Mouse (Mus musculus): Measurements from ENCODE around the gene Tmem59l. TPM values are rescaled to one million over a fixed set of nuclear protein-coding genes. Genes with fewer than 3 reads are reported as not detected.

The Tmem59l gene
- polyA plus RNA-seq, 1 experiment from 2014 or later = not detected

DNA sequence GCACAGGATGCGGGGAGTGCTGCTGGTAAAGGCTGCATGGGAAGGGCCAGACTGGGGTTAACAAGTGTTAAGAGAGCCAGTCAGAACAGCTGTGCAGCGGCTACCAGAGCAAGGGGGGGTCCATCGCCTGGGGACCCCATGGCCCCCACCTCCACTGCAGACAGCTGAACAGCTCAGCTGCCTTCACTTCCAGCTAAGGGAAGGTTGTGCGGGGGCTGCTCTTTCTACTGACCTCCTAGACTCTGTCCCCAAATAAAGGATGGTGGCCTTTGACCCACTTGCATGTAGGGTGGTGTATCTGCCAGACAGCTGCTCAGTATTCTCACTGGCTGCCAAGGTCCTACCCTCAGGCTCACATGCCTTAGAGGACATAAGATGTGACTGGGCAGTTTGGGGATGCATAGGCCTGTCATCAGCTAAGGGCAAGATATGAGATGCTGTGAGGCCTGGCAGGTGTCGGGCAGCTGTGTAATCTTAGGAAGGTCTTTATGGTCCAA lies 19.9 kb downstream of the Tmem59l start:
- Histone ChIP-seq H3K4me3 (replicated peaks) (no peak overlapping the region), H3K4me2 (no peak overlapping the region), H3K4me1 (replicated peaks) (peaks cover 44% of the 10 kb centered on the region), H3K9ac (no peak overlapping the region), H3K27me3 (no peaks in the 10 kb centered on the region), H3K27ac (replicated peaks) (no peak overlapping the region), H3K9me3 (replicated peaks) (no peaks in the 10 kb centered on the region), H3K36me3 (replicated peaks) (no peaks in the 10 kb centered on the region; the same call in 1 of the 2 replicates)
- ATAC-seq (ENCODE audit: insufficient read depth) = peak; percentile 45
- WGBS (ENCODE audit: insufficient replicate concordance) = 77% methylated on average over 5 of the region's 5 CpGs

DNA sequence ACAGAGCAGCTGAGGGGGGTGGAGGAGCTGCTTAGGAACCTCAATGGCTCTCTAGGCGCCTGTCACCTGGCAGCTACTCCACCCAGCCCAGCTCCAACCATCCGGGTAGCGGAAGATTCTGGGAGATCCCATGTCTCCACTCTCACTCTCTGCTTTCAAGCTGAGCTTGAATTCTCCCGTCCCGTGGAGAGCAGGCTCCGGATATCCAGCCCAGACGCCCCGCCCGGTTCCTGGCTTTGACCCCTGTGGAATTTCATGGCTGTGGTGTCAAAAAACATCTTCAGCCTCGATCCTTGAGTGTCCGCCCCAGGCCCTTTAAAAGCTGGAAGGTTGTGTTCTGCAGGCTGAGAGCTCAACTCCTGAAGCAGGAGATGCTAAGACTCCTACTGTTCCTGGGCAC lies 20.4 kb downstream of the Tmem59l start:
- no peak overlapping the region for H3K4me3 ChIP-seq (replicated peaks)
- WGBS (ENCODE audit: insufficient replicate concordance) = 79% methylated on average over 11 of the region's 11 CpGs
- H3K4me2 ChIP-seq = no peak overlapping the region
- H3K27me3 ChIP-seq = no peaks in the 10 kb centered on the region
- no peak overlapping the region for H3K9ac ChIP-seq
- H3K27ac ChIP-seq (replicated peaks) = no peak overlapping the region
- H3K36me3 ChIP-seq (replicated peaks) = no peaks in the 10 kb centered on the region; the same call in 1 of the 2 replicates
- H3K4me1 ChIP-seq (replicated peaks) = peaks cover 44% of the 10 kb centered on the region
- H3K9me3 ChIP-seq (replicated peaks) = no peaks in the 10 kb centered on the region
- no peak for ATAC-seq (ENCODE audit: insufficient read depth)

DNA sequence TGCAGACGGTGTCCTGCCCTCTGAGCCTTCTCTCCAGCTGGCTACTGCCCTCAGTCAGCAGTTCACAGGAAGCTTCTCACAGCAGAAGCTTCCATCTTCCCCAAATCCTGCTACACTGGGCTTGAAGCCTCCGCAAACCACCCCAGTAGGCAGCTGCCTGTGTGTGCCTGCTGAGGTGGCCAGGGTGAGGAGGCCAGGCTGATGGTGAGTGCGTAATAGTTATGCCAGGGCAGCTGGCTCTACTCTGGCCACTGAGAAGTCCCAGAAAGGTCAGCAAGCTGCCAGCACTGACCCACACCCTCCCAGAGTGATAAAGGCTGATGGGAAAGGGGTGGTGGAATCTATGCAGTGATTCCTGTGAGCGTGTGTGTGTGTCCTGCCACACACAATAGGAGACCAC lies 20.9 kb downstream of the Tmem59l start:
- Histone ChIP-seq H3K9me3 (replicated peaks) (no peaks in the 10 kb centered on the region), H3K27ac (replicated peaks) (no peak overlapping the region), H3K36me3 (replicated peaks) (no peaks in the 10 kb centered on the region; the same call in 1 of the 2 replicates), H3K4me1 (replicated peaks) (peaks cover 44% of the 10 kb centered on the region), H3K27me3 (no peaks in the 10 kb centered on the region), H3K4me3 (replicated peaks) (no peak overlapping the region), H3K9ac (no peak overlapping the region), H3K4me2 (no peak overlapping the region)
- WGBS (ENCODE audit: insufficient replicate concordance) = 79% methylated on average over 4 of the region's 4 CpGs
- ATAC-seq (ENCODE audit: insufficient read depth) = no peak

DNA sequence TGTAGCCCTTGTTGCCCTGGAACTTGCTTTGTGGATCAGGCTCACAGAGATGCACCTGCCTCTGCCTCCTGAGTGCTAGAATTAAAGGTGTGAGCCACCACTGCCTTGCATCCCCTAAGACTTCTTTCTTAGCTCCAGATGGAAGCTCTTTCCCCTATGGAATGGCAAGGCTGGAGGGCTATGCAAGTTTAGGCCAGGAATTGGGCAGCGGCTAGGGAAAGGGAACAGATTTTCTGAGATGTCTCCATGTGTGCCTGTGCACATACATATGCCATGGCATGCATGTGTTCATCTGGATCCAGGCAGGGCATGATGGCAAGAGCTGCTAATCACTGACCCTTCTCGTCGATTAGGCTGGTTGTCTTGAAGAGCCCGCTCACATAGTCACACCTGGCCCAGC lies 21.5 kb downstream of the Tmem59l start:
- no peak overlapping the region for H3K27ac ChIP-seq (replicated peaks)
- H3K4me2 ChIP-seq = no peak overlapping the region
- no peak overlapping the region for H3K4me3 ChIP-seq (replicated peaks)
- no peaks in the 10 kb centered on the region; the same call in 1 of the 2 replicates for H3K36me3 ChIP-seq (replicated peaks)
- 77% methylated on average over 4 of the region's 4 CpGs for WGBS (ENCODE audit: insufficient replicate concordance)
- ATAC-seq (ENCODE audit: insufficient read depth) = no peak
- H3K9me3 ChIP-seq (replicated peaks) = no peaks in the 10 kb centered on the region
- H3K27me3 ChIP-seq = no peaks in the 10 kb centered on the region
- no peak overlapping the region for H3K9ac ChIP-seq
- peaks cover 44% of the 10 kb centered on the region for H3K4me1 ChIP-seq (replicated peaks)

DNA sequence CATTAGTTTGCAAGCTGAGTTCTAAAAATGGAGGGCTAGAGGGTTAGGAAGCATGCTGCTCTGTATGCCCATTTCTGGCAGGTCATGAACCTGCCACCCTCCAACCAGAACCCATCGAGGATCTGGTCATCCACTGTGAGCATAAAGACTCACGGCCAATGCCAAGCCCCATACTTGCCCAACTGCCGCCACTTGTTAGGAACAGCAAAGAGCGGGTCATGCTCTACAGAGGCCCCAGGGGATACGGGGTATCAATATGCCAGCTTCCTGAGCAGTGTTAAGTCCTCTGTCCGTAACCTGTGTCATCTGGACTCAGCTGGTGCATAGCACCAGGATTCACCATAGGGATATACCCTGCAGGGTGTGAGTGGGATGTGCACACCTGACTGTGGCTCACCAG lies 23.0 kb downstream of the Tmem59l start:
- no peak overlapping the region for H3K27ac ChIP-seq (replicated peaks)
- 85% methylated on average over 6 of the region's 6 CpGs for WGBS (ENCODE audit: insufficient replicate concordance)
- no peak overlapping the region for H3K4me3 ChIP-seq (replicated peaks)
- H3K9me3 ChIP-seq (replicated peaks) = no peaks in the 10 kb centered on the region
- H3K4me1 ChIP-seq (replicated peaks) = peaks cover 30% of the 10 kb centered on the region
- ATAC-seq (ENCODE audit: insufficient read depth) = no peak
- H3K9ac ChIP-seq = no peak overlapping the region
- H3K27me3 ChIP-seq = no peaks in the 10 kb centered on the region
- H3K36me3 ChIP-seq (replicated peaks) = no peaks in the 10 kb centered on the region
- H3K4me2 ChIP-seq = no peak overlapping the region

GRCm38 (mm10) chr8:70463306-70463705 lies 23.9 kb downstream of the Tmem59l start:
- Histone ChIP-seq H3K27me3 (no peaks in the 10 kb centered on the region), H3K4me2 (no peak overlapping the region), H3K4me3 (replicated peaks) (no peak overlapping the region), H3K4me1 (replicated peaks) (peaks cover 22% of the 10 kb centered on the region), H3K9ac (no peak overlapping the region), H3K36me3 (replicated peaks) (no peaks in the 10 kb centered on the region), H3K9me3 (replicated peaks) (no peaks in the 10 kb centered on the region), H3K27ac (replicated peaks) (no peak overlapping the region)
- WGBS (ENCODE audit: insufficient replicate concordance) = 88% methylated on average over 4 of the region's 4 CpGs
- ATAC-seq (ENCODE audit: insufficient read depth) = no peak

GRCm38 (mm10) chr8:70462516-70462813 lies 24.7 kb downstream of the Tmem59l start:
- Histone ChIP-seq H3K27ac (replicated peaks) (no peak overlapping the region), H3K36me3 (replicated peaks) (no peaks in the 10 kb centered on the region), H3K9ac (no peak overlapping the region), H3K4me3 (replicated peaks) (no peak overlapping the region), H3K27me3 (no peaks in the 10 kb centered on the region), H3K4me1 (replicated peaks) (peaks cover 21% of the 10 kb centered on the region), H3K9me3 (replicated peaks) (no peaks in the 10 kb centered on the region), H3K4me2 (no peak overlapping the region)
- 86% methylated on average over 8 of the region's 8 CpGs for WGBS (ENCODE audit: insufficient replicate concordance)
- ATAC-seq (ENCODE audit: insufficient read depth) = no peak

DNA sequence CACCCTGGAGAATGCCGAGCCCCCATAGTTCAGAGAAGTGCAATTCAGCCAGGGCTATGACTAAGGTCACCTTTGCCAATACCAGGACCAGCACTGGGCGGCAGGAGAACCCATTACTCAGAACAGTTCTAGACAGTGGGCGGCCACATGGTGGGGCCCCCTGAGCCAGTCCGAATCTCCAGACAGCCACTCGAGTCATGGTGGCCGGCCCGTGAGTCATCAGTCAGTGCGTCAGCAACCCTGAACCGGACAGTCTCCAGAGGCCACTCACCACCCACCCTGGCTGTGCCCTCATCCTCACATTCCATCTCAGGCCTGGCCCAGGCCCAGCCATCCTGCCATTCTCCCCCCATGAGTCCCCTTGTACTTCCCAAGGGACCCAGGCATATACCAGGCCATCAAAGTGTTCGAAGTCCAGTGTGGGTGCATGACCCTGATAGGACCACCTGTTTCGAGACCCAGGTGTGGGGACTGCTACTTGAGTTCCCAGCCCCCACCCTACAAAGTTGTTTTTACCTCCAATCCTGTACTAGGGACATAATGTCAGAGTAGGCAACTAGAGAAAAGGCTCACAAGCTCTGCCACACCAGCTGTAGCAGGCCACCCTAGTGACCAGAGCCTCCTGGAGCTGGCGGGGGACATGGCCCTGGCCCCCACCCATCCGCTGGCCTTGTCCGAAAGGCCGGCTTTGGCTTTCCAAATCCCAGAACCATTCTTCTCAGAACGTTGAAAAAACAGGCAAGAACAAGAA lies 25.2 kb downstream of the Tmem59l start:
- H3K4me2 ChIP-seq = no peak overlapping the region
- no peaks in the 10 kb centered on the region for H3K9me3 ChIP-seq (replicated peaks)
- H3K4me3 ChIP-seq (replicated peaks) = no peak overlapping the region
- WGBS (ENCODE audit: insufficient replicate concordance) = 79% methylated on average over 16 of the region's 16 CpGs
- H3K27ac ChIP-seq (replicated peaks) = no peak overlapping the region
- H3K9ac ChIP-seq = no peak overlapping the region
- no peak for ATAC-seq (ENCODE audit: insufficient read depth)
- H3K4me1 ChIP-seq (replicated peaks) = peaks cover 17% of the 10 kb centered on the region
- H3K27me3 ChIP-seq = no peaks in the 10 kb centered on the region
- H3K36me3 ChIP-seq (replicated peaks) = no peaks in the 10 kb centered on the region

DNA sequence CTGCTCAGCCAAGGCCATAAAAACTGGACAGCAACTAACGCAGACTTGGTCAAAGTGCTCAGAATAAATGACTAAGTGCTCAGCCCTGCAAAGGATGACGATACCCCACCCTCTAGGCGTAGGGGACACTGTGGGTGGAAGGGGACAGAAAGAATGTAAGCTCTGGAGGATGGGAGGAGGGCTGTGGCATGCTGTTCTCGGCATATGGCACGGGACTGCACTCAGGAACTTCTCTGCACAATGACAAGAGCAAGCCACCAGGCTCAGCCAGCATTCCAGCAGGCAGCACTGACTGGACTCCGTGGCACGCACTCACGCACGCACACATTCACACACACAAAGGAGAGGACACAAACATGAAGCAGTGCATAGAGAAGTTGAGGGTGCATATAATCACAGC lies 26.6 kb downstream of the Tmem59l start:
- H3K4me1 ChIP-seq (replicated peaks) = peaks cover 8% of the 10 kb centered on the region; the same call in 1 of the 2 replicates
- ATAC-seq (ENCODE audit: insufficient read depth) = no peak
- no peak overlapping the region for H3K4me3 ChIP-seq (replicated peaks)
- no peak overlapping the region for H3K27ac ChIP-seq (replicated peaks)
- no peaks in the 10 kb centered on the region for H3K9me3 ChIP-seq (replicated peaks)
- no peaks in the 10 kb centered on the region for H3K36me3 ChIP-seq (replicated peaks)
- no peak overlapping the region for H3K9ac ChIP-seq
- H3K4me2 ChIP-seq = no peak overlapping the region
- H3K27me3 ChIP-seq = no peaks in the 10 kb centered on the region
- WGBS (ENCODE audit: insufficient replicate concordance) = 85% methylated on average over 9 of the region's 9 CpGs

DNA sequence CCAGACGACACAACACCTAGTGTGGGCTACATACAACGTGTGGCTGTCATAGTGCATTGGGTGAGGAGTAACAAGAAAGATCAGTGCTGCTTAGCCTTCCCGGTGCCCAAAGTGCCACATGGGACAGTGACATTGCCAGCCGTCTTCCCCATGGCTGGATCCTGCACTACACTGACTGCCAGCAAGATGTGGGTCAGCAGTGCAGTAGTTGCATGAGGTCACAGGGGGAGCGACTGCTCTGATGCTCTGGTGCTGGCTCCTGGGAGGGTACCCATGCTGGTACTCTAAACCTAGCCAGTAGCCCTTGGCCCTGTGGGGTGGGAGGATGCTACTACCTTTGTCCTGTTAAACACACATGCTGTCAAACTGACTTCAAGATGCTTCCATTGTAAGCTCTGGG lies 27.0 kb downstream of the Tmem59l start:
- H3K9ac ChIP-seq = no peak overlapping the region
- WGBS (ENCODE audit: insufficient replicate concordance) = 76% methylated on average over 5 of the region's 5 CpGs
- no peak overlapping the region for H3K4me3 ChIP-seq (replicated peaks)
- H3K27ac ChIP-seq (replicated peaks) = no peak overlapping the region
- H3K4me2 ChIP-seq = no peak overlapping the region
- H3K9me3 ChIP-seq (replicated peaks) = no peaks in the 10 kb centered on the region
- no peaks in the 10 kb centered on the region for H3K36me3 ChIP-seq (replicated peaks)
- ATAC-seq (ENCODE audit: insufficient read depth) = no peak
- peaks cover 8% of the 10 kb centered on the region; the same call in 1 of the 2 replicates for H3K4me1 ChIP-seq (replicated peaks)
- H3K27me3 ChIP-seq = no peaks in the 10 kb centered on the region

- ATAC-seq (ENCODE audit: insufficient read depth) = no peak
- WGBS (ENCODE audit: insufficient replicate concordance) = 84% methylated on average over 2 of the region's 2 CpGs
These were observed 27.5 kb downstream of the Tmem59l start for GRCm38 (mm10) chr8:70459636-70460035.

GRCm38 (mm10) chr8:70458462-70458861 lies 28.7 kb downstream of the Tmem59l start:
- H3K9ac ChIP-seq = no peak overlapping the region
- H3K4me3 ChIP-seq (replicated peaks) = no peak overlapping the region
- no peaks in the 10 kb centered on the region for H3K36me3 ChIP-seq (replicated peaks)
- H3K4me1 ChIP-seq (replicated peaks) = peaks cover 8% of the 10 kb centered on the region; the same call in 1 of the 2 replicates
- WGBS (ENCODE audit: insufficient replicate concordance) = 78% methylated on average over 3 of the region's 3 CpGs
- no peaks in the 10 kb centered on the region; the same call in 1 of the 2 replicates for H3K27me3 ChIP-seq
- H3K9me3 ChIP-seq (replicated peaks) = no peaks in the 10 kb centered on the region
- ATAC-seq (ENCODE audit: insufficient read depth) = no peak
- H3K4me2 ChIP-seq = no peak overlapping the region
- no peak overlapping the region for H3K27ac ChIP-seq (replicated peaks)

More at GRCm38 (mm10) chr8:70459636-70460035, 27.5 kb downstream of the Tmem59l start:
- no peak overlapping the region for H3K4me2 ChIP-seq
- H3K27ac ChIP-seq (replicated peaks) = no peak overlapping the region
- H3K4me3 ChIP-seq (replicated peaks) = no peak overlapping the region
- H3K9me3 ChIP-seq (replicated peaks) = no peaks in the 10 kb centered on the region
- H3K9ac ChIP-seq = no peak overlapping the region
- H3K4me1 ChIP-seq (replicated peaks) = peaks cover 8% of the 10 kb centered on the region; the same call in 1 of the 2 replicates
- H3K27me3 ChIP-seq = no peaks in the 10 kb centered on the region
- no peaks in the 10 kb centered on the region for H3K36me3 ChIP-seq (replicated peaks)
